Mouse (Mus musculus) spleen, adult 2 months (tissue): ENCODE measurements around the gene Cluh. TPM values are rescaled to one million over a fixed set of nuclear protein-coding genes. Genes with fewer than 3 reads are reported as not detected.
A peak's percentile ranks its signal among the peaks of the same experiment; 100 is the strongest.

Experiments used
- DNase-seq, 2 experiments: peaks; one replicate each; pipeline versions ENCODE4 v3.0.0 to v3.0.0-alpha.2; 2012 to 2021; ENCODE audit warnings: low spot score in 2 of 2, low read depth in 1 of 2
- H3K27ac ChIP-seq: fragments of 200-500 bp; 2 replicates; pipeline ENCODE4 v1.5.1; 2012; ENCODE audit warnings: low read length, inconsistent platforms; ENCODE audit not compliant: insufficient read depth
- H3K27me3 ChIP-seq: fragments of 200-500 bp; 2 replicates; pipeline ENCODE4 v1.6.1; 2012; ENCODE audit warnings: mild to moderate bottlenecking, moderate library complexity, low read length, inconsistent platforms; ENCODE audit not compliant: control insufficient read depth, insufficient read depth
- H3K36me3 ChIP-seq: fragments of 200-500 bp; 2 replicates; pipeline ENCODE4 v1.6.1; 2012; ENCODE audit warnings: mild to moderate bottlenecking, low read length, inconsistent platforms; ENCODE audit not compliant: control insufficient read depth, insufficient read depth
- H3K4me1 ChIP-seq: fragments of 200-500 bp; 2 replicates; pipeline ENCODE4 v1.6.1; 2011; ENCODE audit warnings: inconsistent platforms; ENCODE audit not compliant: control insufficient read depth, insufficient read depth, insufficient read length
- H3K4me3 ChIP-seq: fragments of 200-500 bp; 2 replicates; pipeline ENCODE4 v1.5.1; 2011; ENCODE audit warnings: mild to moderate bottlenecking, inconsistent platforms; ENCODE audit not compliant: insufficient read depth, insufficient read length; ENCODE audit errors: extremely low read depth
- CTCF ChIP-seq: fragments of 200-500 bp; IDR thresholded peaks from 2 replicates; pipeline ENCODE4 v1.5.1; 2011; ENCODE audit warnings: mild to moderate bottlenecking, inconsistent platforms; ENCODE audit not compliant: insufficient read depth, insufficient read length, insufficient replicate concordance; ENCODE audit errors: extremely low read depth
- POLR2A ChIP-seq: fragments of 200-500 bp; IDR thresholded peaks from 2 replicates; pipeline ENCODE4 v1.6.1; 2011; ENCODE audit warnings: low read depth, low read length, inconsistent platforms
- WGBS: fragments of 180-500 bp; shearing (Covaris S2); methylation state at CpG from one replicate; pipeline ENCODE4 v1.1.7; 2018; 5-methylcytosine and 5-hydroxymethylcytosine counted together
- polyA plus RNA-seq: library from polyadenylated mRNA; depleted of rRNA; stranded (reverse); fragments of >200 nt; gene quantifications from 2 replicates; pipeline ENCODE4 v1.2.3, GENCODE M21; 2012

The Cluh gene
- polyA plus RNA-seq, 1 experiment: 24.7 TPM

- H3K36me3 ChIP-seq: no peaks in the 10 kb centered on the region
- H3K4me1 ChIP-seq: peaks cover 18% of the 10 kb centered on the region
- no peak overlapping the region for H3K4me3 ChIP-seq
- TF ChIP-seq POLR2A (no peak), CTCF (no peak)
- peak overlapping the region; percentile 4; the same call in 1 of the 2 replicates for H3K27ac ChIP-seq
- no peaks in the 10 kb centered on the region for H3K27me3 ChIP-seq
- no peak for DNase-seq
- WGBS: 73% methylated on average over 1 of the region's 1 CpGs
Measured at GRCm38 (mm10) chr11:74647966-74648365, 1.3 kb upstream of the Cluh start.

- H3K27ac ChIP-seq: peak overlapping the region; percentile 64
- TF ChIP-seq CTCF (no peak), POLR2A (no peak)
- peaks cover 18% of the 10 kb centered on the region for H3K4me1 ChIP-seq
- no peak for DNase-seq
- H3K4me3 ChIP-seq: peak overlapping the region; percentile 87
- WGBS: 9% methylated on average over 1 of the region's 1 CpGs
- no peaks in the 10 kb centered on the region for H3K27me3 ChIP-seq
- no peaks in the 10 kb centered on the region for H3K36me3 ChIP-seq
Measured at GRCm38 (mm10) chr11:74648676-74649075, 619 bp upstream of the Cluh start.

GRCm38 (mm10) chr11:74649647-74650551, 604 bp downstream of the Cluh start:
- Histone ChIP-seq H3K4me1 (peaks cover 18% of the 10 kb centered on the region), H3K4me3 (peak overlapping the region; percentile 87), H3K27me3 (no peaks in the 10 kb centered on the region), H3K27ac (peak overlapping the region; percentile 34), H3K36me3 (no peaks in the 10 kb centered on the region)
- no peak for TF ChIP-seq CTCF
- TF ChIP-seq POLR2A: no peak
- no peak for DNase-seq
- WGBS: 2% methylated on average over 52 of the region's 53 CpGs

DNA sequence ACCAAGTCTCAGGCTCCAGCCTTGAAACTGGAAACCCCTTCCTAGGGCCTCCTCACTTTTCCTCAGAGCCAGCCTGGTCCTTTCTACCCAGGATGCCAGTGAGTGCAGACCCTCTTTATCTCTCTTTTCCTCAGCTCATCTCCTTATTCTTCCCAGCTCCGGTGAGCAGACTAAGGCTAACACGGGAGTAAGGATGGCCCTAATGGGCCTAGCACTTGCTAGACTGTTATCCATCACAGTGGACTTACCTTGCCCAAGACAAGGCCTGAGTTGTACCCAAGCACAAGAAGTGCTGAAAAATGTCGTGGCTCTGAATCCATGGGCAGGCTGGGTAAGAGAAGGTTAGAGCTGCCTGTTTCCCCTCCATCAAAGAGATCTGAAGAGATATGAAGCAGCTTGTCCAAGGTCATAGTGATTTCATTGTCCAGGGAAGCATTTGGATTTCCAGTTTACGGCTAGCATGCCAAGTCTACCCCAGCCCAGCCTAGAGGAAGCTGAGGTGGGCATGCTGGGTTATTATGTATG, 1.3 kb downstream of the Cluh start:
- Histone ChIP-seq H3K27ac (no peak overlapping the region), H3K4me1 (peaks cover 18% of the 10 kb centered on the region), H3K27me3 (no peaks in the 10 kb centered on the region), H3K4me3 (no peak overlapping the region), H3K36me3 (no peaks in the 10 kb centered on the region)
- TF ChIP-seq POLR2A (no peak), CTCF (no peak)
- WGBS: 59% methylated on average over 4 of the region's 4 CpGs
- DNase-seq: no peak

DNA sequence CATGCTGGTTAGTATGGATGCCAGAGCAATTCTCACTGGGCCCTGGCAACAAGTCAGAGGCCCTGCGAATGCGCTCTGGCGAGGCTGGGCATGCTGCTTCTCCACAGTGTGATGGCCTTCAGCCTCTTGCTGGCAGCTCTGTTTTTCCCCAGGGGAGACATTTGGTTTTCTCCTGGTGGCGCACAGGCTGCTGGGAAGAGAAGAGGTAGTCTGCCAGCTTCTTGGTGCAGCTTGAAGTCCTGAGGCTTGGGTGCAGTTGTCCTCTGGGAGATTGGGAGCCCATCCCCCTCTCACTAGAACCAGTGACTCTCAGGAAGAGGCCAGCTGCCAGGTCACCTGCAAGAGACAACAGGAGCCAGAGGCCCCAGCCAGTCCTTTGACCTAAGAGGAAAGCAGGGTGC, 3.5 kb downstream of the Cluh start:
- TF ChIP-seq CTCF: no peak
- no peak for TF ChIP-seq POLR2A
- Histone ChIP-seq H3K4me3 (no peak overlapping the region), H3K4me1 (peaks cover 18% of the 10 kb centered on the region), H3K27me3 (no peaks in the 10 kb centered on the region), H3K36me3 (peaks cover 8% of the 10 kb centered on the region), H3K27ac (no peak overlapping the region)
- DNase-seq: no peak
- 72% methylated on average over 4 of the region's 4 CpGs for WGBS

GRCm38 (mm10) chr11:74653385-74653784, 4.1 kb downstream of the Cluh start:
- 86% methylated on average over 6 of the region's 6 CpGs for WGBS
- H3K27ac ChIP-seq: no peak overlapping the region
- DNase-seq: no peak
- no peak for TF ChIP-seq POLR2A
- TF ChIP-seq CTCF: no peak
- peaks cover 18% of the 10 kb centered on the region for H3K4me1 ChIP-seq
- H3K36me3 ChIP-seq: peaks cover 10% of the 10 kb centered on the region
- no peaks in the 10 kb centered on the region for H3K27me3 ChIP-seq
- no peak overlapping the region for H3K4me3 ChIP-seq

GRCm38 (mm10) chr11:74655941-74656340, 6.6 kb downstream of the Cluh start:
- Histone ChIP-seq H3K4me3 (no peak overlapping the region), H3K27ac (no peak overlapping the region), H3K4me1 (peaks cover 6% of the 10 kb centered on the region; the same call in 1 of the 2 replicates), H3K36me3 (peaks cover 29% of the 10 kb centered on the region), H3K27me3 (no peaks in the 10 kb centered on the region)
- TF ChIP-seq CTCF (no peak), POLR2A (no peak)
- 71% methylated on average over 3 of the region's 3 CpGs for WGBS
- no peak for DNase-seq
